Mouse (Mus musculus): ENCODE data around the gene Cadm4.

The Cadm4 gene

GRCm38 (mm10) chr7:24531211-24531971, 49.6 kb downstream of the Cadm4 start:
- peak; percentile 70 for DNase-seq (ENCODE audit: low spot score in 2 of 2)

- no peak for DNase-seq (ENCODE audit: low spot score in 2 of 2)
Measured at GRCm38 (mm10) chr7:24533031-24533571, 51.3 kb downstream of the Cadm4 start.

GRCm38 (mm10) chr7:24533806-24534205, 52.0 kb downstream of the Cadm4 start:
- no peak for DNase-seq (ENCODE audit: low spot score in 2 of 2)

- DNase-seq (ENCODE audit: low spot score in 2 of 2), result no peak
Measured at GRCm38 (mm10) chr7:24534301-24534700, 52.5 kb downstream of the Cadm4 start.

GRCm38 (mm10) chr7:24537081-24537480, 55.3 kb downstream of the Cadm4 start:
- no peak for DNase-seq (ENCODE audit: low spot score in 2 of 2)

GRCm38 (mm10) chr7:24537591-24537990, 55.8 kb downstream of the Cadm4 start:
- DNase-seq (ENCODE audit: low spot score in 2 of 2), result no peak

GRCm38 (mm10) chr7:24538154-24538553, 56.3 kb downstream of the Cadm4 start:
- DNase-seq (ENCODE audit: low spot score in 2 of 2), result no peak

GRCm38 (mm10) chr7:24538701-24539100, 56.9 kb downstream of the Cadm4 start:
- no peak for DNase-seq (ENCODE audit: low spot score in 2 of 2)

GRCm38 (mm10) chr7:24539686-24540085, 57.9 kb downstream of the Cadm4 start:
- no peak for DNase-seq (ENCODE audit: low spot score in 2 of 2)

GRCm38 (mm10) chr7:24544506-24544905, 62.7 kb downstream of the Cadm4 start:
- no peak for DNase-seq (ENCODE audit: low spot score in 2 of 2)

- peak in 1 of 2 experiments; percentile 28 for DNase-seq (ENCODE audit: low spot score in 2 of 2)
Measured at GRCm38 (mm10) chr7:24546068-24546614, 64.3 kb downstream of the Cadm4 start, which contains the start of the genes Pinlyp and Xrcc1. Gene Pinlyp, minus strand, starts transcription at chr7:24546118. Gene Xrcc1, plus strand, starts transcription at chr7:24546289.

GRCm38 (mm10) chr7:24546634-24547389, 65.0 kb downstream of the Cadm4 start:
- DNase-seq (ENCODE audit: low spot score in 2 of 2), result peak; percentile 99

- no peak for DNase-seq (ENCODE audit: low spot score in 2 of 2)
Measured at GRCm38 (mm10) chr7:24547534-24548036, 65.8 kb downstream of the Cadm4 start.

GRCm38 (mm10) chr7:24551985-24552759, 70.3 kb downstream of the Cadm4 start:
- DNase-seq (ENCODE audit: low spot score in 2 of 2), result no peak
